Mouse (Mus musculus) neural tube, embryonic 11.5 days (tissue): Measurements from ENCODE around the gene Pcbp4. TPM values are rescaled to one million over a fixed set of nuclear protein-coding genes. Genes with fewer than 3 reads are reported as not detected.
"Not testable (repeated sequence)": the region's sequence is repeated elsewhere in the genome, so short reads cannot be mapped to it uniquely, and the experiment has no call there.

Experiments
- ATAC-seq: fragments of 200-750 bp; cut with Nextera tagmentation; 2 replicates; pipeline ENCODE4 v1.8.0; 2017; ENCODE audit warnings: moderate number of reproducible peaks, mild to moderate bottlenecking, moderate TSS enrichment, moderate library complexity; ENCODE audit not compliant: insufficient read depth, low FRiP score, low TSS enrichment
- DNase-seq: peaks from one replicate; pipeline ENCODE4 v3.0.0-alpha.2; 2015; ENCODE audit warnings: low spot score
- H3K27ac ChIP-seq: fragments of 300-500 bp; sonication (generic); 2 replicates; pipeline ENCODE4 v1.5.1; 2014; ENCODE audit warnings: low read depth, mild to moderate bottlenecking, low read length
- H3K27me3 ChIP-seq: fragments of 300-500 bp; sonication (generic); 2 replicates; pipeline ENCODE4 v1.6.1; 2014; ENCODE audit warnings: mild to moderate bottlenecking, low read length, mixed read lengths; ENCODE audit not compliant: control insufficient read depth, insufficient read depth
- H3K36me3 ChIP-seq: fragments of 300-500 bp; sonication (generic); 2 replicates; pipeline ENCODE4 v1.6.1; 2014; ENCODE audit warnings: mild to moderate bottlenecking, low read length, moderate library complexity, mixed read lengths; ENCODE audit not compliant: control insufficient read depth, insufficient read depth
- H3K4me1 ChIP-seq: fragments of 300-500 bp; sonication (generic); 2 replicates; pipeline ENCODE4 v1.6.1; 2014; ENCODE audit warnings: low read length, mixed read lengths; ENCODE audit not compliant: control insufficient read depth, insufficient read depth
- H3K4me2 ChIP-seq: fragments of 300-500 bp; sonication (generic); 2 replicates; pipeline ENCODE4 v1.6.1; 2014; ENCODE audit warnings: low read depth, mild to moderate bottlenecking, moderate library complexity
- H3K4me3 ChIP-seq: fragments of 300-500 bp; sonication (generic); 2 replicates; pipeline ENCODE4 v1.5.1; 2014; ENCODE audit warnings: low read depth, low read length
- H3K9ac ChIP-seq: fragments of 300-500 bp; sonication (generic); 2 replicates; pipeline ENCODE4 v1.6.1; 2014; ENCODE audit warnings: mild to moderate bottlenecking, low read length
- H3K9me3 ChIP-seq: fragments of 300-500 bp; sonication (generic); 2 replicates; pipeline ENCODE4 v1.6.1; 2016; ENCODE audit warnings: low read length; ENCODE audit not compliant: control insufficient read depth
- WGBS: fragments of 180-500 bp; shearing (Covaris S2); extraction: QIAGEN DNeasy Blood & Tissue Kit; methylation state at CpG from one replicate; pipeline ENCODE4 v1.1.7; 2014; 5-methylcytosine and 5-hydroxymethylcytosine counted together
- polyA plus RNA-seq: library from polyadenylated mRNA; unstranded; fragments of >200 nt; fragmentation: Nextera tagmentation; extraction: Ambion mirVana; gene quantifications from 2 replicates; pipeline ENCODE4 v1.2.1, GENCODE M21; 2014

Gene Pcbp4
- polyA plus RNA-seq, 1 experiment from 2014 or later: 278 TPM

DNA sequence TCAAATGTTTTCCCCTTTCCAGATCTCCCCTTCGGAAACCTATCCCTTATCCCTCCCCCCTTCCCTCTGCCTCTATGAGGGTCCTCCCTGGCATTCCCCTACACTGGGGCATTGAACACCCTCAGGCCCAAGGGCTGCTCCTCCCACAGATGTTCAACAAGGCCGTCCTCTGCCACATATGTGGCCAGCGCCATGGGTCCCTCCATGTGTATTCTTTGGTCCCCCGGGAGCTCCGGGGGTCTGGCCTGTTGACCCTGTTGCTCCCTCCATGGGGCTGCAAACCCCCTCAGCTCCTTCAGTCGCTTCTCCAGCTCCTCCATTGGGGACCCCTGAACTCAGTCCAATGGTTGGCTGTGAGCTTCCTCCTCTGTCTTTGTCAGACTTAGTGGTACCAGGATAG, 34.5 kb downstream of the Pcbp4 start:
- 84% methylated on average over 6 of the region's 6 CpGs for WGBS
- not testable (repeated sequence) for ATAC-seq, H3K9me3 ChIP-seq, H3K36me3 ChIP-seq, H3K27ac ChIP-seq, H3K4me3 ChIP-seq, DNase-seq, H3K27me3 ChIP-seq, H3K9ac ChIP-seq, H3K4me2 ChIP-seq, H3K4me1 ChIP-seq

DNA sequence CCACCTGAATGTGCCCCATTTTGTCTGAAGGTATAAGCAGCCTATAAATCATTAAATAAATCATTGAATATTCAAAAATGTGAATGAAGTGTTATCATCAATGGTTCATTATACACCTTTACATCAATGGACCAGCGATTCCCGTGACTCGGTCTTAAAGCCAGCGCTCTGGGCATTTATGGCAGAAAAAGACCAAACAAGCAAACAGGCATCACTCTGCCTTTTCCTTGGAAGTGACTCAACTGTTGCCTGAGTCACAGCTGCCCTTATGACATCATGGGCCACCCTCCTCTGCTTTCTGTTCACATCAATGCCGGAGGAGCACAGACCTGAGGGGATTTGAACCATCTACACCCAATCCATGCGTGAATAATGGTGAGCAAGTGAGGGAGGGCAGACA, 46.6 kb downstream of the Pcbp4 start, which contains the start of gene Iqcf1:
Gene Iqcf1, plus strand, starts transcription at position 301 of the 400 bp plus-strand sequence.
- H3K36me3 ChIP-seq: no peaks in the 10 kb centered on the region
- ATAC-seq (no peak), DNase-seq (no peak)
- H3K27me3 ChIP-seq: no peaks in the 10 kb centered on the region
- 95% methylated on average over 6 of the region's 6 CpGs for WGBS
- H3K4me2 ChIP-seq: no peak within 1 kb of the TSS
- no peaks in the 10 kb centered on the region for H3K4me1 ChIP-seq
- H3K4me3 ChIP-seq: no peak within 1 kb of the TSS
- H3K27ac ChIP-seq: no peak within 1 kb of the TSS
- no peak within 1 kb of the TSS for H3K9ac ChIP-seq
- H3K9me3 ChIP-seq: no peaks in the 10 kb centered on the region

DNA sequence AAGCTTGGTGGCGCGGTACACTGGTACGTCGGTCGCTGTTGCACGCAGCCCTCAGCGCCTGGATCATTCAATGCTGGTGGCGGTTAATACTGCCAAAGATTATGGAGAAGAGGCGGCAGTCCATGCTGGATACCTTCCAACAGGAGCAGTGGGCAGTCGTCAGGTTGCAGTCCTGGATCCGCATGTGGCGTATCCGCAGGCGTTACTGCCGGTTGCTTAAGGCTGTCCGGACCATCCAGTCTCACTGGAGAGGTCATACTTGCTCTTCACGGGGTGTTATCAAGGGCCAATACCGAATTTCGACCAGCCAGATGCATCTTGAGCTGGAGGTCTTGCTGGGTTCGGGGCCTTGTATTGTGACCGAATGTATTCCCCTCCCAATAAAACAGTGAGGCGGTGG, 48.8 kb downstream of the Pcbp4 start:
- no peak overlapping the region for H3K4me3 ChIP-seq
- no peaks in the 10 kb centered on the region for H3K9me3 ChIP-seq
- no peak overlapping the region for H3K9ac ChIP-seq
- WGBS: 87% methylated on average over 22 of the region's 22 CpGs
- DNase-seq: no peak
- ATAC-seq: no peak
- H3K27ac ChIP-seq: no peak overlapping the region
- no peak overlapping the region for H3K4me2 ChIP-seq
- no peaks in the 10 kb centered on the region for H3K27me3 ChIP-seq
- no peaks in the 10 kb centered on the region for H3K36me3 ChIP-seq
- no peaks in the 10 kb centered on the region for H3K4me1 ChIP-seq

DNA sequence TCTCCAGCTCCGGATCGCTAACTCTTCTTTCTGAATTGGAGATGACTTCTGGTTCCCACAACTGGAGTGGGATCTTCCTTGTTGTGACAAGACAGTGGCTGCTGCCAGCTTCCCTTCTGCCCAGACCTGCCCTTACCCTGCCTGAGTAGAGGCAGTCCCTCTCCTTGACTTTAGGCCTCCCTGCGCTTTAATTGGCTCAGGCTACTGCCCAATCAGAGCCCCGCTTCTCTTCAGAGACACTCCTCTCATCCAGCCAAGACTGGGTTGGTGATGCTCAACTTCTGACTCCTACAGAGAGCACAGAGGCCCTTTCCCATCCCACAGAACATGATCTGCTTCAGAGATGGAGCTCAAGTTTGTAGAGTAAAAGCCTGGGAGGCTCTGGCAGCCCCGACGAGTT, 51.2 kb downstream of the Pcbp4 start:
- DNase-seq (no peak), ATAC-seq (no peak)
- Histone ChIP-seq H3K9ac (no peak overlapping the region), H3K4me1 (no peaks in the 10 kb centered on the region), H3K27ac (no peak overlapping the region), H3K27me3 (no peaks in the 10 kb centered on the region), H3K4me2 (no peak overlapping the region), H3K4me3 (no peak overlapping the region), H3K9me3 (no peaks in the 10 kb centered on the region), H3K36me3 (no peaks in the 10 kb centered on the region)
- 70% methylated on average over 6 of the region's 6 CpGs for WGBS

DNA sequence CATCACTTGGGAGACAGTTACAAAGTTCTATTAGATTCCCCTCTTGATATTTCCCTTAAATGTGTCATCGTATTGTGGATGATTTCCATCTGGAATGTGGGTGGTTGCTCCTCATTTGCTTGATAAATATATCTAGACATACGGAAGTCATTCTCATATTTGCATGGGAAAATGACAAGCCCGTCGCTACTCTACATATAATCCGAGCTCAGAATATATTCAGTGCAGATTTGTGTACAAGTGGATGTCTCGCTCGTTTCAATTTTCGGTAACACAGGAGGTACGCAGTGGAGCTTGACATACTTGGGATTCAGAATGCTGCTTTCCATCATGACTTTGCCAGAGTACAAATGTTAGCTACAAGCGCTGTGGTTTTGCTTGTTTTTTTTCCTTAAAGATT, 56.3 kb downstream of the Pcbp4 start:
- Histone ChIP-seq H3K36me3 (no peaks in the 10 kb centered on the region), H3K9ac (no peak overlapping the region), H3K4me3 (no peak overlapping the region), H3K4me2 (no peak overlapping the region), H3K9me3 (no peaks in the 10 kb centered on the region), H3K27me3 (no peaks in the 10 kb centered on the region), H3K27ac (no peak overlapping the region), H3K4me1 (no peaks in the 10 kb centered on the region)
- WGBS: 91% methylated on average over 10 of the region's 10 CpGs
- DNase-seq: no peak
- no peak for ATAC-seq

DNA sequence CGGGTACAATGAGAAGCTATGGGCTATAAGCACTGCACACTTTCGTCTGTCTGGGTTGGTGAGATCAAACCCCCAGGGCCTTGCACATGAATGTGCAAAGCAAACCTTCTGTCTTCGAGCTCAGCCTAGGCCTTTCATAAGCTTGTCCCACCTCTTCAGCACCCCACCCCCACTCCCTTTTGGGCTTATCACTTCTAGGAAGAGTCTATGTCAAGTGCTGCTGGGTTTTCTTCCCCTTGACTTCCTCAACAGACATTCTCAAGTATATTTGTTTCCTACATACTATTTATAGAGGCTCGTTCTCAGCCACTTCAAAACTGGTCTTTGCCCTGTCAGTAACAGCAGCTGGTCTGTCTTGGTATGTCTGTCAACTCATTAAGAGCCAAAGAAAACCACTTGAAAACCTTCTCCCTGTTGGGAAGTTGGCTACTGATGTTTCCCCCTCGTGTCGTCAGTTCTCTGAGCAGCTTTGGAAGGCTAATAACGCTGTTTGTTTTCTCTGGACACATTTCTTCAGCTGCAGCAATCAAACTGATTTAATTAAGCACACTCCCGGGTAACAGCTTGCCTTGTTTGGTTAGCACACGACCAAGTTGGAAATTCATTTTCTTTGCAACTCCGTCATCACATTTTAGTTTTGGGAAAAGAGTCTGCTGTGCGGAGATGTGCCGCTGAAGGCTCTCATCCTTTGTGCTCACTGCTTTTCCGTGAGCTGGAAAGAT, 59.8 kb downstream of the Pcbp4 start:
- H3K27me3 ChIP-seq: no peaks in the 10 kb centered on the region
- H3K4me2 ChIP-seq: no peak overlapping the region
- 74% methylated on average over 13 of the region's 13 CpGs for WGBS
- H3K9ac ChIP-seq: no peak overlapping the region
- ATAC-seq: no peak
- no peak for DNase-seq
- H3K36me3 ChIP-seq: no peaks in the 10 kb centered on the region
- H3K9me3 ChIP-seq: no peaks in the 10 kb centered on the region
- no peak overlapping the region for H3K27ac ChIP-seq
- no peaks in the 10 kb centered on the region for H3K4me1 ChIP-seq
- H3K4me3 ChIP-seq: no peak overlapping the region

DNA sequence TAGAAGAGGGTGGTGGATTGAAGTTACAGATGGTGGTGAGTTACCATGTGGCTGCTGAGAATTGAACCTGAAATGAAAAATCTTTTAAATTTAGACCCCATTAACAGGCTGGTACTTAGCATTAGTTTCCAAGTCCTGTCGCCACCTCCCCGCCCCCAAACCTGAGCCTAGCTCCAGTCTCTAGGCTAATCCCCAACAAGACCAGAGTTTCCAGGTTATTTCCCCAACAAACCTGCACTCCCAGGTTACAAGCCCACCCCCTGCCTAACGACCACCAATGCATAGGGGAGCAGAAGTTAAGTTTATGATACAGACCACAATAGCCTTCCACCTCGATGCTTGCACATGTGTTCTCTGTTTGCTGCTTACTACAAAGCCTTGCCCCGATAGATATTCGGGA, 60.5 kb downstream of the Pcbp4 start:
- H3K27ac ChIP-seq: no peak overlapping the region
- ATAC-seq (no peak), DNase-seq (no peak)
- H3K36me3 ChIP-seq: no peaks in the 10 kb centered on the region
- no peaks in the 10 kb centered on the region for H3K4me1 ChIP-seq
- WGBS: 82% methylated on average over 6 of the region's 6 CpGs
- H3K4me2 ChIP-seq: no peak overlapping the region
- H3K9me3 ChIP-seq: no peaks in the 10 kb centered on the region
- no peak overlapping the region for H3K4me3 ChIP-seq
- no peak overlapping the region for H3K9ac ChIP-seq
- no peaks in the 10 kb centered on the region for H3K27me3 ChIP-seq

Other genes starting within 250 kb of the Pcbp4 start
- 0.07 TPM in 1 of 2 replicates, not detected in the other for gene Tlr9, start 230.7 kb upstream of the Pcbp4 start, polyA plus RNA-seq
- 89.5 and 89.8 TPM in 2 replicates for gene Alas1, start 204.6 kb upstream of the Pcbp4 start, polyA plus RNA-seq
- 23.7 and 26.6 TPM in 2 replicates for gene Poc1a, start 172.2 kb upstream of the Pcbp4 start, polyA plus RNA-seq
- 28.1 and 28.7 TPM in 2 replicates for gene Dusp7, start 84.7 kb upstream of the Pcbp4 start, polyA plus RNA-seq
- gene Rpl29, start 23.8 kb upstream of the Pcbp4 start, polyA plus RNA-seq: 844 and 856 TPM in 2 replicates
- 32.1 and 33.4 TPM in 2 replicates for gene Acy1, start 15.0 kb upstream of the Pcbp4 start, polyA plus RNA-seq
- gene Abhd14b, start 5.8 kb upstream of the Pcbp4 start, polyA plus RNA-seq: 7.3 and 7.5 TPM in 2 replicates
- gene Abhd14a, start 5.6 kb upstream of the Pcbp4 start, polyA plus RNA-seq: 33.9 and 38.6 TPM in 2 replicates
- gene Gpr62, start 12.6 kb downstream of the Pcbp4 start, polyA plus RNA-seq: 0.20 and 0.23 TPM in 2 replicates
- gene Rrp9, start 22.7 kb downstream of the Pcbp4 start, polyA plus RNA-seq: 45.5 and 48.1 TPM in 2 replicates
- 0.98 and 1.6 TPM in 2 replicates for gene Parp3, start 23.7 kb downstream of the Pcbp4 start, polyA plus RNA-seq
- gene Iqcf1, start 46.7 kb downstream of the Pcbp4 start, polyA plus RNA-seq: not detected in 2 replicates
- not detected in 2 replicates for gene Iqcf5, start 61.3 kb downstream of the Pcbp4 start, polyA plus RNA-seq
- gene Iqcf3, start 108.3 kb downstream of the Pcbp4 start, polyA plus RNA-seq: not detected in 2 replicates
- not detected in 2 replicates for gene Iqcf4, start 117.7 kb downstream of the Pcbp4 start, polyA plus RNA-seq
- not detected in 2 replicates for gene Iqcf6, start 173.3 kb downstream of the Pcbp4 start, polyA plus RNA-seq
- gene Grm2, start 202.8 kb downstream of the Pcbp4 start, polyA plus RNA-seq: 20.6 and 26.1 TPM in 2 replicates
- gene Tex264, start 232.6 kb downstream of the Pcbp4 start, polyA plus RNA-seq: 31.8 and 38.5 TPM in 2 replicates